In genomic region chr19:59346325-59346724, GRCm38 (mm10) we compare ENCODE assay signal across 8 mouse cellular contexts. TPM values are rescaled to one million over a fixed set of nuclear protein-coding genes. Genes with fewer than 3 reads are reported as not detected.
DNase-seq lines count a peak whose midpoint lies in the region; ATAC-seq and TF ChIP-seq lines count a peak whose summit lies in the region.

No protein-coding gene starts in this region.

- H3K4me3 ChIP-seq in lung, embryonic 15.5 days, result peak overlapping the region; percentile 96
- peak overlapping the region; percentile 68 for H3K4me3 ChIP-seq in embryonic facial prominence, embryonic 15.5 days (replicated peaks)
- peak overlapping the region; percentile 94 for H3K4me3 ChIP-seq in intestine, postnatal 0 days (ENCODE audit: low read depth, low read length)
- peak overlapping the region; percentile 91 for H3K4me3 ChIP-seq in neural tube, embryonic 15.5 days (replicated peaks)

- no peak for ATAC-seq in lung, embryonic 15.5 days (ENCODE audit: borderline replicate concordance, extremely low read depth, low FRiP score, low TSS enrichment)
- no peak for ATAC-seq in embryonic facial prominence, embryonic 15.5 days (ENCODE audit: insufficient number of reproducible peaks, low FRiP score, low TSS enrichment, low read depth)
- ATAC-seq in intestine, postnatal 0 days, result no peak
- ATAC-seq in neural tube, embryonic 15.5 days (ENCODE audit: low FRiP score), result peak; percentile 9

- no peaks in the 10 kb centered on the region for H3K9me3 ChIP-seq in lung, embryonic 15.5 days
- no peaks in the 10 kb centered on the region for H3K9me3 ChIP-seq in embryonic facial prominence, embryonic 15.5 days (replicated peaks)
- H3K9me3 ChIP-seq in intestine, postnatal 0 days (ENCODE audit: control insufficient read depth), result no peaks in the 10 kb centered on the region
- H3K9me3 ChIP-seq in neural tube, embryonic 15.5 days (replicated peaks), result no peaks in the 10 kb centered on the region

- peak overlapping the region; percentile 96 for H3K4me2 ChIP-seq in lung, embryonic 15.5 days
- H3K4me2 ChIP-seq in embryonic facial prominence, embryonic 15.5 days (replicated peaks), result peak overlapping the region; percentile 96
- peak overlapping the region; percentile 96 for H3K4me2 ChIP-seq in intestine, postnatal 0 days (replicated peaks; ENCODE audit: low read depth)
- peak overlapping the region; percentile 99 for H3K4me2 ChIP-seq in neural tube, embryonic 15.5 days

- no peak for DNase-seq in lung, postnatal 4 days
- no peak for DNase-seq in ovary, adult 18-20 months (ENCODE audit: low spot score)
- no peak for DNase-seq in gastrocnemius, postnatal 4 days (ENCODE audit: low spot score in 2 of 2)
- no peak for DNase-seq in retina, embryonic 14.5 days (ENCODE audit: low spot score)

- H3K36me3 ChIP-seq in lung, embryonic 15.5 days, result no peaks in the 10 kb centered on the region
- no peaks in the 10 kb centered on the region for H3K36me3 ChIP-seq in embryonic facial prominence, embryonic 15.5 days
- no peaks in the 10 kb centered on the region for H3K36me3 ChIP-seq in intestine, postnatal 0 days (ENCODE audit: control insufficient read depth, insufficient read depth)
- no peaks in the 10 kb centered on the region for H3K36me3 ChIP-seq in neural tube, embryonic 15.5 days

- H3K9ac ChIP-seq in lung, embryonic 15.5 days, result peak overlapping the region; percentile 93
- H3K9ac ChIP-seq in embryonic facial prominence, embryonic 15.5 days, result peak overlapping the region; percentile 95
- H3K9ac ChIP-seq in intestine, postnatal 0 days (ENCODE audit: low read depth, low read length), result peak overlapping the region; percentile 90
- peak overlapping the region; percentile 93 for H3K9ac ChIP-seq in neural tube, embryonic 15.5 days (replicated peaks)

- peak overlapping the region; percentile 92 for H3K27ac ChIP-seq in lung, embryonic 15.5 days
- H3K27ac ChIP-seq in embryonic facial prominence, embryonic 15.5 days (replicated peaks), result peak overlapping the region; percentile 80
- H3K27ac ChIP-seq in intestine, postnatal 0 days (ENCODE audit: low read depth, low read length), result no peak overlapping the region
- peak overlapping the region; percentile 96 for H3K27ac ChIP-seq in neural tube, embryonic 15.5 days (replicated peaks)

- 4% methylated on average over 11 of the region's 11 CpGs for WGBS in lung, embryonic 15.5 days
- 3% methylated on average over 11 of the region's 11 CpGs for WGBS in embryonic facial prominence, embryonic 15.5 days
- WGBS in intestine, postnatal 0 days, result 4% methylated on average over 10 of the region's 11 CpGs
- under 1% methylated on average over 11 of the region's 11 CpGs for WGBS in neural tube, embryonic 15.5 days

- H3K27me3 ChIP-seq in lung, embryonic 15.5 days, result no peaks in the 10 kb centered on the region
- H3K27me3 ChIP-seq in embryonic facial prominence, embryonic 15.5 days, result no peaks in the 10 kb centered on the region
- no peaks in the 10 kb centered on the region for H3K27me3 ChIP-seq in intestine, postnatal 0 days (replicated peaks; ENCODE audit: control insufficient read depth, insufficient read depth, low read length)
- 0 out of 2 replicates have a peak, but pooled peaks cover 2% of the 10 kb centered on the region for H3K27me3 ChIP-seq in neural tube, embryonic 15.5 days (replicated peaks)

- no peak for TF ChIP-seq CTCF in intestine, postnatal 0 days (IDR thresholded peaks at IDR 0.05; ENCODE audit: low read depth)

- peaks cover 25% of the 10 kb centered on the region for H3K4me1 ChIP-seq in lung, embryonic 15.5 days
- H3K4me1 ChIP-seq in embryonic facial prominence, embryonic 15.5 days, result peaks cover 22% of the 10 kb centered on the region
- peaks cover 10% of the 10 kb centered on the region; the same call in 1 of the 2 replicates for H3K4me1 ChIP-seq in intestine, postnatal 0 days (replicated peaks; ENCODE audit: control insufficient read depth, insufficient read depth, low read length)
- H3K4me1 ChIP-seq in neural tube, embryonic 15.5 days, result peaks cover 38% of the 10 kb centered on the region

RNA-seq across cellular contexts. Expression of gene Pdzd8, which starts 0.7 kb away (rescaled TPM):
- polyA plus RNA-seq in lung, embryonic 15.5 days (2015; fragmentation: Nextera tagmentation; extraction: Ambion mirVana), result 9.7 and 9.9 TPM in 2 replicates
- polyA plus RNA-seq in embryonic facial prominence, embryonic 15.5 days (2015; fragmentation: Nextera tagmentation; extraction: Ambion mirVana), result 10.1 and 10.3 TPM in 2 replicates
- 6.1 and 7.0 TPM in 2 replicates for polyA plus RNA-seq in intestine, postnatal 0 days (2015; fragmentation: Nextera tagmentation; extraction: Ambion mirVana)
- polyA plus RNA-seq in neural tube, embryonic 15.5 days (2015; fragmentation: Nextera tagmentation; extraction: Ambion mirVana), result 10.0 and 10.4 TPM in 2 replicates
- total RNA-seq in gastrocnemius, postnatal 4 days (2021), result 10 to 100 TPM; 24.6 to 26.7 TPM

RNA-seq across cellular contexts. Expression of gene Rps12-ps3, which starts 24.2 kb away (rescaled TPM):
- 18.4 TPM in 2 replicates for polyA plus RNA-seq in lung, embryonic 15.5 days (2015; fragmentation: Nextera tagmentation; extraction: Ambion mirVana)
- polyA plus RNA-seq in embryonic facial prominence, embryonic 15.5 days (2015; fragmentation: Nextera tagmentation; extraction: Ambion mirVana), result 13.0 and 35.2 TPM in 2 replicates
- polyA plus RNA-seq in intestine, postnatal 0 days (2015; fragmentation: Nextera tagmentation; extraction: Ambion mirVana), result 20.0 and 27.4 TPM in 2 replicates
- polyA plus RNA-seq in neural tube, embryonic 15.5 days (2015; fragmentation: Nextera tagmentation; extraction: Ambion mirVana), result 4.0 and 5.5 TPM in 2 replicates
- total RNA-seq in gastrocnemius, postnatal 4 days (2021), result 100 to 1,000 TPM; 716 to 892 TPM
